Mouse (Mus musculus) thymus, postnatal 14 days (tissue): Measurements from ENCODE around the gene Cd300ld3.
"Not testable (repeated sequence)": the region's sequence is repeated elsewhere in the genome, so short reads cannot be mapped to it uniquely, and the experiment has no call there.

Source experiments
- DNase-seq: peaks from one replicate; pipeline ENCODE4 v3.0.0; 2021

Gene Cd300ld3

GRCm38 (mm10) chr11:115052206-115052605 is 4.0 kb upstream of the Cd300ld3 start:
- peak; percentile 63 for DNase-seq

DNA sequence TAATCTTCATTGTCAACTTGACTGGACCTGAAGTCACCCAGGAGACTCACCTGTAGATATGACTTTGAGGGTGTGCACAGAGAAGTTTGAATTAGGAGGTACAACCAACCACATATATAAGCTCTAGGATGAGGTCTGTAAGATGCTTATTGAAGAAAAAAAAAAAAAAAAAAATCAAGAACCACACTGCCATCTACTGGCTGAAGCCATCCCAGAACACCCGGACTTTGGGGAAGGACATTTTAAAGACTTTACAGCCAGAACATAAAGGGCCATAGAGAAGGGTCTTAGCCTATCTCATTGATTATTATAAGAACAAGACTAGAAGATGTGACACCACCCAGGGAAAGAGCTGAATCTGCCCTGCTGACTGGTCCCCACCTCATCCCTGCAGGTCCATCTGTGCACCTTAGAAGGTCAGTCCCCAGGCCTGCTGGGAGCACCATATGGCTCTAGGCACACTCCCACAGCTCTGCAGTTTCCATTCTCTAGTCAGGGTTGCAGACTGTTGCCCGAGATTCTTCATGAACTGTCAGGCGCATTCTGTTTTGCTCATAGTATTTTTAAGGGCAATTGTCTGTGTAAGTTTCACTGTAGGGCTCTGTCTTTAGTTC is 1.2 kb upstream of the Cd300ld3 start:
- DNase-seq = no peak

GRCm38 (mm10) chr11:115037669-115038068 is 10.5 kb downstream of the Cd300ld3 start, which contains the start of gene Cd300ld5:
Gene Cd300ld5, minus strand, starts transcription at chr11:115037769.
- not testable (repeated sequence) for DNase-seq

DNA sequence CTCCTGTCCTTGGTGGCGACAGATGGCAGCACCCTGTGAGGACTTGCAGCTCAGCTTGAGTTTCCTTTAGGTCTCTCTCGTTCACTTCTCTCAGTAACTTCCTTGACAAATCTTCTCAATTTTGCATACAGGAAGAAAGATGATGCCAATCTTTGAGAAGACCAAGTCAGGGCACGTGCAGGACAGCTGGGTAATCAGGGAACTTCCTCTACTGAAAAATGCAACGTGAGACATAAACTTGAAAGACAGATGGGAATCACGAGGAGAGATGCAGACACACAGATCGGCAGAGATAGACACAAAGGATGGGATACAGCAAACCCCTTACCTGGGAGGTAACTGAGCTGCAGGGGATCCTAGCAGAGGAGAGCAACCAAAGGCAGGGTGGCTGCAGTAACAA is 21.3 kb downstream of the Cd300ld3 start, which contains the start of gene Cd300ld4:
TSS of gene Cd300ld4 (minus strand) at position 101 of the 400 bp plus-strand sequence.
- not testable (repeated sequence) for DNase-seq

DNA sequence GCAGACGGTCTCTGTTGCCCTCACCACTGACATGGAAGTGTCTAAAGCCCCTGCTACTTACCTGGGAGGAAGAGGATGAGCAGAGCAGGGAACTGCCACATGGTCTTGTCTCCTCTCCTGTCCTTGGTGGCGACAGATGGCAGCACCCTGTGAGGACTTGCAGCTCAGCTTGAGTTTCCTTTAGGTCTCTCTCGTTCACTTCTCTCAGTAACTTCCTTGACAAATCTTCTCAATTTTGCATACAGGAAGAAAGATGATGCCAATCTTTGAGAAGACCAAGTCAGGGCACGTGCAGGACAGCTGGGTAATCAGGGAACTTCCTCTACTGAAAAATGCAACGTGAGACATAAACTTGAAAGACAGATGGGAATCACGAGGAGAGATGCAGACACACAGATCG is 32.1 kb downstream of the Cd300ld3 start, which contains the start of gene Cd300ld2:
TSS of gene Cd300ld2 (minus strand) at position 101 of the 400 bp plus-strand sequence.
- not testable (repeated sequence) for DNase-seq

DNA sequence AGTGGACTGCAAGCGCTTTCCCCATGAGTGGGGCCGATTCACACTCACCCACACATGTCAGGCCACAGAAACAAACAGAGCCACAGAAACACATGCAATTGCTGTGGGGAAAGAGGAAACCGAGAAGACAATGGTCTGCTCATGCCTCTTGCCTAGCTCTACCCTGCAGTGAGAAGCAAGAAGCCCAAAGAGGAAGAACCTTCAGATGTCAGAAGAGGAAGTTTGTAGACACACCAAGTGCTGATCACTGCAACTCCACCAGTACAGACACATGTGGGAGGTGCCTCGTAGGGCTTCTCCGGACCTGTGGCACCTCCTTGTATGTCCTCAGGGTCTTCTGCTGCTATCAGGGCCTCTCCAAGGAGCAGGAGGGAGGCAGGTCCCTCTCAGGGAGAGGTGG is 44.1 kb downstream of the Cd300ld3 start:
- no peak for DNase-seq

- DNase-seq = no peak
These were observed 46.7 kb downstream of the Cd300ld3 start, which contains the start of gene Cd300c2 for GRCm38 (mm10) chr11:115001474-115002040. Gene Cd300c2, minus strand, starts transcription at chr11:115001880.
